Mouse (Mus musculus): Measurements from ENCODE around the gene Tff2.

The Tff2 gene

DNA sequence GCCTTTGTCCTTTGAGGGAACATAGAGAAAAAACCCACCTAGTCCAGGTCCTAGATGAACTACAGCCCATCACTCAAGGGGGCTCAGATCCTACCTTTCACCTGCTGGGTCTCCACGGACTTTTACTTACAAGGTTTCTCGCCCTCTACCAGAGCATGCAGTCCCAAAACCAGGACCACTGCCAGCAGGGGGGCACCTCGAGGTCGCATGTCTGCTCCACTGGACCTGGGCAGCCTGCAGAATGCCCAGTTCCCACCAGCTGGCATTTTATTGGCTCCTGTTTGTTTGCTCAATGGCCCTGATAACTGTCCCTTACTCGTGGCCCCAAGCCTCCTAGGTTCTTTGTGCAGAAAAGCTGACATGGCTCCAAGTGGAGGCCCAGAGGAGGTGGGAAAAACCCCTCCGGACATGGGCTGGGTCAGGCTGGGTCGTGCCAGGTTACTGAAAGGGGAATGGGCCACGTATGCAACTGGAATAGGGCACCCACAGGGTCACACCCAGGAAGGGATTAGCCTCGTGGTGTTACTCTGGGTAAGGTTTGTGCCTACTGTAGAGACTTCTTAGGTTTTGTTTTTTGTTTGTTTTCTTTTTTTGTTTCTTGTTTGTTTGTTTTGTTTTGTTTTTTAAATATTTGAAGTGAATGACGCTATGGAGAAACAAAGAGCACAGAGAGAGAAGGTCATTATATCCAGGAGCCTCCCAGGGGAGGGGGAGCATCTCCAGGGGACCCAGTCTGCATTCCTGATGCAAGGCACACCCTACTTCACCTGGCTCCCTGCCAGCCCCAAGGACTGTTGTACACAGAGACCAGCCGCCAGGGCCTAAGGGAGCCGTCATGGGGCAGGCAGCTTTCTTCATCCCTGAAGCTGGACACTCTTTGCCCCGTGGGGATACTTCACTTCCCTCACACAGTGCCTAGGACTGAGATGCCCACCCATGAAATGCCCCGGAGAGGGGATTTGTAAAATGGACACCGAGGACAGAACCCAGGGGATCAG is at the start of gene Tff2:
TSS of gene Tff2 (minus strand) at position 243 of the 998 bp plus-strand sequence.
- DNase-seq (ENCODE audit: low read depth): no peak

DNA sequence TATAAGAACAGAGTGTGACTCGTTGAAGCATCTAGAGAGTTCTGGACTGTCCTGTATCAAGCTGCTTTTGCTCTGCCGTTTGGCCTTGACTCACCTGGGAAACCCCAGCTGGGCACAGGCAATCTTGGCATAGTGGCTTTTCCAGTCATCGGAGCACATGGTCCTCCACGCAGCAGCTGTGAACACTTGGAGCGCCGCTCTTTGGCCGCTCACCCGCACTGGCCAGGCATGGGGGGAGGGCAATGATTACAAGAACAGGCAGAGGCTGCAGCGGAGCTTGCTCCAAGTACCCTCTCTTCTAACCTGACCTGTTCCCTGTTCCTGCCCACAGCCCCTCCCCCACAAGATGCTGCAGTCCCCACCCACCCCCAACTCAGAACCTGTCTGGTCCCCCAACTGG is 49.3 kb upstream of the Tff2 start:
- no peak for DNase-seq (ENCODE audit: low read depth)

DNA sequence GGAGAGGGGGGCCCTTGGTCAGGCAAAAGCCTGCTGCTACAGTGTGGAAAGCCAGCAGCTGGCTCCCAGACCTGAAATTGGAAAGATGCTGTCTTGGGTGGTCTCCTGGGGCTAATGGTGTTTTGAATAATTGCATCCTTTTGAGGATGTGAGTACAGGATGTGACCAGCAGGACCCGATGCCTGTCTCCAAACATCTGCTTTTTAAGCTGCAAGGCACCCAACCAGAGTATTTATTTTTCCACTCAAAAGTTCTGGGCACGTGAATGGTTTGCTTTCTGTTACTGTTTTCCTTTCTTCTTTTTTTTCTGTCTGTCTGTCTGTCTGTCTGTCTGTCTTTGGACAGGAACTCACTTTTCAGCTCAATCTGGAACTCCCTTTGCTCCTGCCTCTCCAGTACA is 48.6 kb upstream of the Tff2 start:
- DNase-seq (ENCODE audit: low read depth): no peak

- no peak for DNase-seq (ENCODE audit: low read depth)
These were observed 47.7 kb upstream of the Tff2 start for GRCm38 (mm10) chr17:31191825-31192224.

GRCm38 (mm10) chr17:31187370-31187769 is 43.3 kb upstream of the Tff2 start:
- DNase-seq (ENCODE audit: low read depth): peak; percentile 37

GRCm38 (mm10) chr17:31184269-31184990 is 40.3 kb upstream of the Tff2 start:
- no peak for DNase-seq (ENCODE audit: low read depth)

GRCm38 (mm10) chr17:31183180-31183974 is 39.3 kb upstream of the Tff2 start:
- DNase-seq (ENCODE audit: low read depth): no peak

- no peak for DNase-seq (ENCODE audit: low read depth)
These were observed 37.4 kb upstream of the Tff2 start for GRCm38 (mm10) chr17:31181490-31181889.

GRCm38 (mm10) chr17:31176321-31176720 is 32.2 kb upstream of the Tff2 start:
- DNase-seq (ENCODE audit: low read depth): no peak

DNA sequence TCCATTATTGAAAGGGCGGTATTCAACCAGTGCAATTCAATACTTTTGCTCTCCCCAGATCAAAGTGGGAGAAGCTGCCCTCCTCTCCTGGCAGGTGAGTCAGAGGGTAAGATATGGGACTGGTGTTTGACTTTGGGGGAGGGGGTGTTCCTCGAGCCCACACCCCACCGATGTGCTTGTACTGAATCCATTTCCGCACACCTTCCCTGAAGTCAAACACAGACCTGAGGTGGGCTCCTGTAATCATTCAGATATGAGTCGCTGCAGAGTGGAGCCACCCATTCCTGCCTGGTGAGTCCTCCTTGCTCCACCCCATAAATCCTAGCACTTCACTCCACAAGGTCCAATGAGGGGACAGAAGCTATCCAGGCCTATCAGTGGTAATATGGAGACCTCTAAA is 25.7 kb upstream of the Tff2 start:
- no peak for DNase-seq (ENCODE audit: low read depth)

DNA sequence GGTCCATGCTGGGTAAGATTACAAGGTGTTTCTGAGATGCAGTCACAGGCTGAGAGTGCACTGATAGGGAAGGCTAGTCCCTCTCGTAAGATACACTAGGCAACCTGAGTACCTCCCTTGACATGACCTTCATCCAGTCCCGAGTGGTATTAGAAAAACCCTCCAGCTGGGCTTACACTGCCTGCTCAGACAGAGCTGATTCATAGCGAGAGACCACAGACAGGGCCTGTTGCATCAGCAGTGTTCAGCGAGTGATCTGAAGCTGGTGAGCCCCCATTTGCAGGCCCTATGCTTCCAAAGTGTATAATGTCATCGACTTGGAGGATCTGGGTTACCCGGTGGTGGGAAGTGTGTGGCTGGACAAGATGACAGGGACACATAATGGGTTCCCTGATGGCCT is 21.0 kb upstream of the Tff2 start, which contains the start of gene Tff1:
TSS of gene Tff1 (minus strand) at position 151 of the 400 bp plus-strand sequence.
- DNase-seq (ENCODE audit: low read depth): no peak

DNA sequence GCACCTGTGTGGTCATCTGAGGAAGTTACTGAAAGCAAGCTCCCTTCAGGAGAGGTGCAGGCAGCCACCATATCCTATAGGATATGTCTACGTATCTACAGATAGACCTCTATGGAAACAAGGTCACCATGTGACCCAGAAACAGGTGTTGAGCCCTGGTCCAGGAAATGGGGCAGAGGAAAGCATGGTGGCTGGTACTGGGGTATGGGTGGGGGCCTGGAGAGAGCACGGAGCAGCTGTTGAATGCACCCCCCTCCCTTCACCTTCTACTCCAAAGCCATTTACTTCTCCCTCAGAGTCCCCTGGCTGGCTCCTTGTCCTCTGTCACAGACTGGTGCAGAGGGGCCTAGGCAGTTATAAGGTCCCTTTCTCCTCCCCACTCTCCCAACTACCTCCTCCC is 19.7 kb upstream of the Tff2 start:
- no peak for DNase-seq (ENCODE audit: low read depth)

DNA sequence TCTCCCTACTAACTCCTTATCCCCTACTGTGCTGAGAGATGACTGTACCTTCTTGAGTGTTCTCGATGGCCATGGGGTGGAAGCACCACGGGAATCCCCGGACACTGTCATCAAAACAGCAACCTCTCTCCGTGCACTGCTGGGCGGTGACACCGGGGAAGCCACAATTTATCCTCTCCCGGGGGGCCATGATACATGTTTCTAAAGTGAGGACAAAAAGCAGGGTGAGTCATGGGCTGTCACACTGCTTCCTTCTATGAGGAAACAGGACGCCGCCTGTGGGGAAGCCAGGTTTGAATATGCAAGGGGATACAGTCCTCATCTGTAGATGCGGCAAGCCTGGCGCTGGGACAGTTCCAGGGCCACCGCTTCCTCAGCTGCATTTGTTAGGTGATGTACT is 18.5 kb upstream of the Tff2 start:
- DNase-seq (ENCODE audit: low read depth): no peak

DNA sequence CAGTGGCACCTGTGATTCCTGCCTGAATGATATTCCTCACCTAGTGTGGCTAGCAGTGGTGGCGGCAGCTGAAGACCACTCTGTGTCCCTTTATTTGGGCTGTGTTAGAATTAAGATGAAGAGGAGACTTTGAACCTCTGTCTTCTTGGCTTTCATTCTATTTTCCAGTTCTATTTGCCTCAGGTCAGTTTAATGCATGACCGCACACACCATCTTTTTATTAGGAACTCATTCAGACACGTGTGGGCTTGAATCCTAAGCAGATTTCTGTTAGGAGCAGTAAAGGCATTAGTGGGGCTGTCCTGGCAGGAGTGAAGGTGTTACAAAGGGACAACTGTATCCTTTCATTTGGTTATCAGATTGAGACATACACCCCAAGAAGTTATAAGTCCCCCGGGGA is 16.2 kb upstream of the Tff2 start:
- no peak for DNase-seq (ENCODE audit: low read depth)

DNA sequence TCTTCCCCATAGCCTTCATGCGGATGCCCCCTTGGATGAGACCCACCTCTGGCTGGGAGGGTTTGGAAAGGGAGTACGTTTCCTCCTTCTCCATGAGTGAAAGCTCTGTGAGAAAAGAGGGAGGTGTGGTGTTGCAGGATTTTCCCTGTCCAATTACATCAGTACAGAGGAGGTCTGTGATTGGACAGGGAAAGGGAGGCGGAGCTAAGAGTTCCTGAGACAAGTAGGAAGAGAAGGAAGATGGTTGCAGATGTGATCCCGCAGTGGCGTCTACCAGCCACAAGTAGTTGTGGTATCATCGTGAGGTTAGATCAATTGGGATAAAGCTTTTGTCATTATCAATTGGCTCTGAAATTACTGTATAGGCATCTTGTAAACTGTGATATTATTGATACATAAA is 13.8 kb upstream of the Tff2 start:
- DNase-seq (ENCODE audit: low read depth): no peak

GRCm38 (mm10) chr17:31153785-31154184 is 9.7 kb upstream of the Tff2 start:
- no peak for DNase-seq (ENCODE audit: low read depth)

DNA sequence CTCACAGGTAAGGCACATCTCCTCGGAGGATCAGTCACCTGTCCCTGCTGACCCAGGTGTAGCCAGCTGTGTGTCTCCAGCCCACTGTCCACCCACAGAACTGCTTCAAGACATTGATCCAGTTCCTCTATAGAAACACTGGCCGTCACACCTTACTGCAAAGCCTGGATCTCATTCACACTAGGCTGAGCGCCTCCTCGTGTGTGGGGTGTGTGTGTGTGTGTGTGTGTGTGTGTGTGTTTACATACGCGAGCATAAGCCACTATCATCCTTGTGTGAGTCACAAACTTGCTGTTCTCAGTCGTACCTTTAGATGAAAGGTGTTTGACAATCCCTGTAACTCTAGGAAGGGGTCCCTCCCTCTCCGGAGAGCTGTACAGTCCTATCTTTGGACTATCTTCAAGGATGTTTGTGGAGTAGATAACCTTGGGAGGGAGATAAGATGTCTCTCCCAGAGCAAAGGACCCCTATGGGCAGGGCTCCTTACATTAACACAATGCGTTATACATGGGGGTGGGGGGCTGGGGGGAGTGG is 9.0 kb upstream of the Tff2 start:
- DNase-seq (ENCODE audit: low read depth): no peak

DNA sequence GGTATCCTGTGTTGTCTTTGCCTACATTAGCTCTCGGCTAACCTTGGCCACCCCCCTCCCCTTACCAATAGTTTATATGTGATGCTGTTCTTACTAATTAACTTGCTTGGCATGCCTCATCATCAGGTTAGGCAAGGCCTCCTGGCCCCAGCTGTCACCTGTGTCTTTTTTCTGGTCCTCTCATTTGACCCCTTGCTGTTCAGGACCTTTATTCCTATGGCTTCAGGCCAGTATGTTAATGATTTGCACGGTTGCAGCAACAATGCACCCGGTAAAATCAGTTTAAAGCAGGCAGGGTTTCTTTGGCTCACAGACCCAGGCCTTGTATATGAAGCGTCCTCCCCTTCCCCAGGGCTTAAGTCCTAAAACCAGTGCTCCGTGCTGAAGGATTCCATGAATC is 8.4 kb upstream of the Tff2 start:
- no peak for DNase-seq (ENCODE audit: low read depth)

GRCm38 (mm10) chr17:31145998-31146397 is 1.9 kb upstream of the Tff2 start:
- DNase-seq (ENCODE audit: low read depth): no peak

DNA sequence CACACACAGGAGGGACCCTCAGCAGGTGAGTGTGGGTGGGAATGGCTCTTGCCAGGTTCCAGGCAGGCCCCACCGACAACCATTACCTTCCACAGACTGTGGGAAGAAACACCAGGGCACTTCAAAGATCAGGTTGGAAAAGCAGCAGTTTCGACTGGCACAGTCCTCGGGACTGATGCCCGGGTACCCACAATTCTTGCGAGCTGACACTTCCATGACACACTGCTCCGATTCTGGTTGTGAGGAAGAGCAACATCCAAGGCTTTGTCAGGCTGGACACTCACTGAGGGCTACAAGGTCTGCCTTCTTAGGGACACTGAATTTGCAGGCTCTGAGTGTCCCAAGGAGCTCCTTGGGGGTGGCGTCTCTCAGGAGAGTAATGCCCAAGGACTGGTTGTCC is 2.0 kb downstream of the Tff2 start:
- DNase-seq (ENCODE audit: low read depth): no peak

DNA sequence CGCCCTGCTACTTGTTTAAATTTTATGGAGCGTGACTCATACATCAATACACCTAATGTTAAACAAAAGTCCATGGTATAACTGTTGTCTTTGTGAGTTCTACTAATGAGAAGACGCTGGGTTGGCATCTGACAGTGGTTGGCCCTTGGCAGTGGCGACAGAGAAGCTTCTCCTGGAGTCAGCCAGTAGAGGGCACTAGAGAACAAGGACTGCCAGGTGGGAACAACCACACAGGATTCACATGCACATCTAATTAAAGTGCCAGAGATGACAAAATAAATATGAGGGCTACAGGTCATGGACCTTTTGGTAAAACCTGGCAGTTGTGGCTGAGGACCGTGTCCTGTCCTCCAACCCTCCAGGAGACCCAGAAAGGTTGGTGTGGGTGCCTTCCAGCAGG is 5.7 kb downstream of the Tff2 start:
- peak; percentile 53 for DNase-seq (ENCODE audit: low read depth)

GRCm38 (mm10) chr17:31136821-31137220 is 7.3 kb downstream of the Tff2 start:
- no peak for DNase-seq (ENCODE audit: low read depth)

Data from c-Kit-positive CD71-positive TER-119-negative erythroid progenitor cells, embryonic 14.5 days (primary cell).